Mouse (Mus musculus) forebrain, embryonic 12.5 days (tissue): ENCODE results near the gene Gm20479. TPM values are rescaled to one million over a fixed set of nuclear protein-coding genes. Genes with fewer than 3 reads are reported as not detected.
A peak's percentile ranks its signal among the peaks of the same experiment; 100 is the strongest.

Source experiments
- ATAC-seq: fragments of 200-750 bp; cut with Nextera tagmentation; 2 replicates; pipeline ENCODE4 v1.8.0; 2017; ENCODE audit warnings: moderate TSS enrichment; ENCODE audit not compliant: low FRiP score
- H3K27ac ChIP-seq: fragments of 300-500 bp; sonication (generic); 2 replicates; pipeline ENCODE4 v1.5.1; 2016; ENCODE audit warnings: mild to moderate bottlenecking
- H3K27me3 ChIP-seq: fragments of 300-500 bp; sonication (generic); 2 replicates; pipeline ENCODE4 v1.6.1; 2016; ENCODE audit warnings: mild to moderate bottlenecking
- H3K36me3 ChIP-seq: fragments of 300-500 bp; sonication (generic); replicated peaks from 2 replicates; pipeline ENCODE4 v1.6.1; 2016; ENCODE audit warnings: mild to moderate bottlenecking
- H3K4me1 ChIP-seq: fragments of 300-500 bp; sonication (generic); 2 replicates; pipeline ENCODE4 v1.6.1; 2016
- H3K4me2 ChIP-seq: fragments of 300-500 bp; sonication (generic); 2 replicates; pipeline ENCODE4 v1.6.1; 2016; ENCODE audit warnings: mild to moderate bottlenecking, moderate library complexity
- H3K4me3 ChIP-seq: fragments of 300-500 bp; sonication (generic); replicated peaks from 2 replicates; pipeline ENCODE4 v1.5.1; 2016; ENCODE audit warnings: mild to moderate bottlenecking
- H3K9ac ChIP-seq: fragments of 300-500 bp; sonication (generic); 2 replicates; pipeline ENCODE4 v1.6.1; 2016; ENCODE audit warnings: mild to moderate bottlenecking
- H3K9me3 ChIP-seq: fragments of 300-500 bp; sonication (generic); 2 replicates; pipeline ENCODE4 v1.6.1; 2016
- WGBS: fragments of 180-500 bp; shearing (Covaris S2); methylation state at CpG from one replicate; pipeline ENCODE4 v1.1.7; 2016; 5-methylcytosine and 5-hydroxymethylcytosine counted together
- polyA plus RNA-seq: library from polyadenylated mRNA; unstranded; fragments of >200 nt; fragmentation: Nextera tagmentation; extraction: Ambion mirVana; gene quantifications from 2 replicates; pipeline ENCODE4 v1.2.1, GENCODE M21; 2016

Gm20479 gene
- polyA plus RNA-seq, 1 experiment from 2014 or later: not detected

DNA sequence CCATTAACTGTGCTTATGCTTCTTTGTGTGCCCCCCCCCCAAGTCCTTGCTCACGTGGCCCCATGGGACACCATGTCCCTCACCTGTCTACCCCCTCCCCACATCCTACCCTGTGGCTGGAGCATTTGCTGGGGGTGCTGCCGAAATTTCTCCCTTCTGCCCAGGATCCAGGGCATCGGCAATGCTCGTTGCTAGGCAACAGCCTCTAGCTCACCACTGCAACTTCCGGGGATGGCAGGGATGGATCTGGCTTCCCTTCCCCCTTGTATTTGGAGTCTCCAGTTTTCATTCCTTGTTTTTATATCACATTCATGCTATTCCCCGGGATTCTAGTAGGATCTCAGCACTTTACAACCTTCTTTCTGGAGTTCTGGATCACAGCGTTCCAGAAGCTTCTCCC is 17.7 kb downstream of the Gm20479 start:
- no peak for ATAC-seq
- Histone ChIP-seq H3K4me3 (peak overlapping the region; percentile 21), H3K9ac (peak overlapping the region; percentile 12; the same call in 1 of the 2 replicates), H3K9me3 (no peaks in the 10 kb centered on the region), H3K36me3 (peaks cover 21% of the 10 kb centered on the region), H3K4me2 (peak overlapping the region; percentile 43), H3K27me3 (peaks cover 36% of the 10 kb centered on the region), H3K27ac (no peak overlapping the region), H3K4me1 (peaks cover 28% of the 10 kb centered on the region)
- WGBS: 29% methylated on average over 7 of the region's 7 CpGs

DNA sequence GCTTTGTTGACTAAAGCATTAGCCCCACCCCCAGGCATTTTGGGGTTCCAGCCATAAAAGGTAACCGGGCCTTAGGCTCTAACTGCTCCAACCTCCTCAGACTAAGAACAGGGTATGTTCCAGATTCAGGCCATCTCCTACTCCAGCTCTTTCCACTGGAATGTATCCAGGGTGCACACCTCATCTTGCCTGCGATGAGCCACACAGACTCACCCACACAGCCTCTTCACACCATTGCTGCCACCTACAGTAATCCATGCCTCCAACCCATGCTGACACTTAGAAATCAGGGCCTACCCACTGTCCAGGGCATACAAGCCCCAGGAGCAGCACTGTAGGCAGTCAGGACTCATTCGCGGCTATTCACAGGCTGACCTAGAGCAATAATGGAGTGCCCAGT is 18.1 kb downstream of the Gm20479 start:
- 60% methylated on average over 4 of the region's 4 CpGs for WGBS
- ATAC-seq: no peak
- Histone ChIP-seq H3K9ac (peak overlapping the region; percentile 12; the same call in 1 of the 2 replicates), H3K4me1 (peaks cover 32% of the 10 kb centered on the region), H3K27me3 (peaks cover 40% of the 10 kb centered on the region), H3K4me2 (peak overlapping the region; percentile 43), H3K27ac (no peak overlapping the region), H3K9me3 (no peaks in the 10 kb centered on the region), H3K36me3 (peaks cover 17% of the 10 kb centered on the region), H3K4me3 (peak overlapping the region; percentile 21)

DNA sequence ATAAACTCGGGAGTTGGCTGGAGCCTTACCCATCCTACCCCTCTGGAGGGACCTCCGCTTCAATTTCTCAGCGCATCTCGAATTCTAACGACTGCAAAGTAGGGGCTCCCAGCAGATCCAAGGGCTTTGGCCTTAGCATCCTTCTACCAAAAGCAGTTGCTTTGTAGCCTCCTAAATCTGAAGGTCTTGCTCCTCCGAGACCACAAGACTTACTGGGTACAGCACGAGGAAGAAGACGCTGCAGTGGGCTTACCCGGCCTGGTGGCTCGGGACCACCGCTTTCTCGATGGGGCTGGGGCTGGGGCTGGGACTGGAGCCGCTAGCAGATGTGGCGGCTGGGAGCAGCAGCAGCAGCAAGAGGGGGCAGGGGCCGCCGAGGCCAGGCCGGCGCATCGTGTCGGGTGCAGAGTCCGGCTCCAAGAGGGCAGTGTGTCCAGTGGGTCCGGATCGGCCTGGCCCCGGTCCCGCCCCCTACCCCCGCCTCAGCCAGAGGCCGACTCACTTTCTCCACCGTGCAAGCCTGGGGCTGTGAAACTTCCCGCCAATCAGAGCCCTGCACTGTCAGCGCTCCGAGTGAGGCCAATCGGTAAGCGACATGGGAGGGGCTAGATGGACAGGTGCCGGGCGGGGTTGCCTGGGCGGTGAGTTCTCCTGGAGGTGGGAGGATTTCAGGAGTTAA is 19.9 kb downstream of the Gm20479 start, which contains the start of gene Ltbp4:
Ltbp4 (minus strand) TSS at position 518 of the 679 bp plus-strand sequence.
- H3K27me3 ChIP-seq: peaks cover 58% of the 10 kb centered on the region
- peaks cover 49% of the 10 kb centered on the region for H3K4me1 ChIP-seq
- peaks cover 7% of the 10 kb centered on the region for H3K36me3 ChIP-seq
- H3K27ac ChIP-seq: 0 out of 2 replicates have a peak within 1 kb of the TSS, but pooled peaks have one; percentile 31
- H3K9me3 ChIP-seq: no peaks in the 10 kb centered on the region
- ATAC-seq: peak; percentile 40
- H3K4me2 ChIP-seq: peak within 1 kb of the TSS; percentile 65
- peak within 1 kb of the TSS; percentile 43 for H3K4me3 ChIP-seq
- WGBS: under 1% methylated on average over 36 of the region's 36 CpGs
- H3K9ac ChIP-seq: peak within 1 kb of the TSS; percentile 56

DNA sequence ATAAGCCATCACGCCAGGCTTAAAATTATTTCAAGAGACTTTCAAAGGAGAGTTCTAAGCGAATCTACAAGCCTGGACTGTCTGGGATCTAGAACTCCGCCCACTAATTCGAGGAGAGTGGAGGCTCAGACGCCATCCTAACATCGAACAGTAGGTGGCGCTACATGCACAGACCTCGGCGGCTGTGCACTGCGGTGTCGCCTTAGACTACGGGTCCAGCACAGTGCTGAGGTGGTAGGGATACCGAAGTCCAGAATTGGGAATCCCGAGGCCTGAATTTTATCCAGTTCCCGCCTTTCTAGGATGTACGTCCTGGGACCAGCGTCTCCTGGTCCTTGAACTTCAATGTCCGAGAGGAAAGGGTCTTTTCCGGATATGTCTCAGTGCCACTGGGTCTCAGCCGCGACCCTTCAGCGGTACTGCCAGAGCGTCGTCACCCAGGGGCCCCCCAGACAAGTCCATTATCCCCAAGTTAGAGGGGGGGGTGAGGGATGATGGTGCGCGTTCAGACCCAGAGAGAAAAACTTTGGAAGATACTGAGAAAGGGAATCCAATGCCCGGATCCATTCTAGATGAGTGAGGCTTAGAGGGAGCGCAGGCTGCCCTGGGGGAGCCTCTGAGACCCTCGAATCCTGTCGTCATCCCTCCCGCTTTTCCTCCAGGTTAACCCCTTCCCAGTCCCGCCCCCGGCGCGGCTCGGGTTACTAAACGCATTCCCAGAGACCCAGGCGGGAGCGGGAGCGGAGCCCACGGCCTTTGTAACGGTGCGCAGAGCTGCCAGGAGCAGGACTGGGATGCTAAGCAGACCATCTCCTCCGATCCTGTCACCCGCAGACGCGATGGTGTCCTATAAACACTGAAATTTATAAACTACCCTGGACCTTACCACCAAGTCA is 21.0 kb downstream of the Gm20479 start:
- ATAC-seq: peak; percentile 82
- peak overlapping the region; percentile 52 for H3K9ac ChIP-seq
- H3K4me2 ChIP-seq: peak overlapping the region; percentile 65
- peaks cover 53% of the 10 kb centered on the region for H3K4me1 ChIP-seq
- under 1% methylated on average over 47 of the region's 47 CpGs for WGBS
- 0 out of 2 replicates have a peak overlapping the region, but pooled peaks have one; percentile 31 for H3K27ac ChIP-seq
- H3K27me3 ChIP-seq: peaks cover 69% of the 10 kb centered on the region
- no peaks in the 10 kb centered on the region for H3K9me3 ChIP-seq
- peak overlapping the region; percentile 43 for H3K4me3 ChIP-seq
- no peaks in the 10 kb centered on the region for H3K36me3 ChIP-seq

DNA sequence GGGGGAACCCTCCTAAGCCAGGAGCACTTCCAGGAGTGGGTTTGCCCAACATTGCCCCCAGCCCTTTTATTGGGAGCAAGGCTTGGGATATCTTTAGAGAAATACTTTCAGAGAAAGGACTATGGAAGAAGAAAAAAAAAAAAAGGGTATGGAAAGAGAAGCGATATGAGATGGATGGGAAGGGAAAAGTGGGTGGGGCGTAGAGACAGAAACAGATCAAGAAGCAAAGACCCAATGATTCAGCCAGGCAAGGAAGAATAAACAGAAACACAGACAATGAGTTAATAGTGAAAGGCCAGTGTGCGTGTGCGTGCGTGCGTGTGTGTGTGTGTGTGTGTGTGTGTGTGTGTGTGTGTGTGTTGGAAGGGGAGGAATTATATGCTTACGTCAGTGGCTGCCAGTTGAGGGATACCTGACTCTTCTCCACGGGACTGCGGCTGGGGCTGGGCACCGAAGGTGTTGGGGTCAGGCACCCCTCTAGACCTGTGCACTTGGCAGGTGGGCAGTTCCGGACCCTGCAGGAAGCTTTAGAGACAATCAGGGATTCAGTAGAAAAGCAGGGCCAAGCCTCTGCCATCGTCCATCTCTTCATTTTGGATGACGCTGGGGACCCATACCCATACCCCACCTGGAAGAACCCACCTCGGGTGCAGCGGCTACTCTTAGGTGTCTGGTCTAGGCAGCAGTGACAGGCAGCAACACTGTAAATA is 22.1 kb downstream of the Gm20479 start:
- Histone ChIP-seq H3K27me3 (peaks cover 79% of the 10 kb centered on the region), H3K4me1 (peaks cover 64% of the 10 kb centered on the region), H3K27ac (no peak overlapping the region), H3K36me3 (no peaks in the 10 kb centered on the region), H3K9me3 (no peaks in the 10 kb centered on the region), H3K4me2 (no peak overlapping the region), H3K9ac (no peak overlapping the region), H3K4me3 (no peak overlapping the region)
- no peak for ATAC-seq
- WGBS: 62% methylated on average over 15 of the region's 15 CpGs

DNA sequence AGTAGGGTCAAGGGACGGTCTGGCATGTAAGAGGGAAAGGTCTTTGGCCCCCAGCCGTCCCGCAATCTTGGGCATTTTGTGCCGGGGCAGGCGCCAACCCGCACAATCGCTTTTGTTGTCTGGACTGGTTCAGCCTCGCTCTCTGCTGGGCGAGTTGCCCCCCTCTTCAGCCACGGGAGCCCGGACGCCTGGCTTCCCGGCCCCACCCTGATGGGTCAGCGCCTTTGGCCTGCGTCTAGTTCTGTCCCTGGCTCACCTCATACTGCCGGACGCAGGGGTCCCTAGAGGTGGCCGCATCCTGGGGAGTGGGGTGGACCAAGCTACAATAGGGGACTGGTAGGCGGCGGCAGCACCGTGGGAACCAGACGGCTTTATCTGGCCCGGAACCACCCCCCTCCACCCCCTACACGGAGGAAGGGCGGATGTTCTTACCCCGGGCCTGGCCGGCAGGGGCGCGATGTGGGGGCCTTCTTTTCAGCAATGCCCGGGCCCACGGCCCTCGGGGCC is 22.8 kb downstream of the Gm20479 start:
- ATAC-seq: no peak
- Histone ChIP-seq H3K27ac (no peak overlapping the region), H3K36me3 (no peaks in the 10 kb centered on the region), H3K9me3 (no peaks in the 10 kb centered on the region), H3K4me1 (peaks cover 66% of the 10 kb centered on the region), H3K4me3 (peak overlapping the region; percentile 20; the same call in 1 of the 2 replicates), H3K4me2 (peak overlapping the region; percentile 16; the same call in 1 of the 2 replicates), H3K27me3 (peaks cover 86% of the 10 kb centered on the region), H3K9ac (no peak overlapping the region)
- 3% methylated on average over 29 of the region's 32 CpGs for WGBS

DNA sequence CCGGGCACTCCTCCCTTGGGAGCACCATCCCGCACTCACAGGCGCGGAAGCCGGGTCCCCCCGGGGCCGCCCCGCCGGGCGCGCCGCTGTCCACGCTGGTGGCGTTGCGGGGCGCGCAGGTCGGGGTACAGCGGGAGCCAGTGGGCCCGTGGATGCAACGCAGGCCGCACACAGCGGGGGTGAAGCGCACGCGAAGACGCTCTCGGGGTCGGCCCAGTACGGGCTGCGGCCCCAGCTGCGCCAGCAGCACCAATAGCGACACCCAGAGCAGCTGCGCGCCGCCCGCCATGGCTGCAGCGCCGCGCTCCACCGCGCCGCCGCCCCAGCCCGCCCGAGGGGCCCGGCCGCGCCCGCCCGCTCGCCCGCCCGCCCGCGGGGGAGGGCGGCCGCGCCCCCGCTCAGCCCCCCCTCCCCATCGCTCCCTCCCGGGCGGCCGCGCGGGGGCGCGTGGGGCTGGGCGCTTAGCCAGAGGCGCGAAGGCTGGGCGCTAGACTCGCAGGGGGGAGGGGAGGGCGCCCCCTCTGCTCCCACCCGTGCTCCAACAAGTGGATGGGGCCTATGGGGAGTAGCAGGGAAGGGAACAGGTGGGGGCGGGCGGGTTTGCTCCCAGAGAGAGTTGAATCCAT is 23.8 kb downstream of the Gm20479 start:
- Histone ChIP-seq H3K27ac (no peak overlapping the region), H3K4me2 (peak overlapping the region; percentile 71), H3K36me3 (no peaks in the 10 kb centered on the region), H3K9ac (peak overlapping the region; percentile 48), H3K4me3 (peak overlapping the region; percentile 42), H3K27me3 (peaks cover 89% of the 10 kb centered on the region), H3K9me3 (no peaks in the 10 kb centered on the region), H3K4me1 (peaks cover 67% of the 10 kb centered on the region)
- ATAC-seq: no peak
- 2% methylated on average over 26 of the region's 77 CpGs for WGBS

DNA sequence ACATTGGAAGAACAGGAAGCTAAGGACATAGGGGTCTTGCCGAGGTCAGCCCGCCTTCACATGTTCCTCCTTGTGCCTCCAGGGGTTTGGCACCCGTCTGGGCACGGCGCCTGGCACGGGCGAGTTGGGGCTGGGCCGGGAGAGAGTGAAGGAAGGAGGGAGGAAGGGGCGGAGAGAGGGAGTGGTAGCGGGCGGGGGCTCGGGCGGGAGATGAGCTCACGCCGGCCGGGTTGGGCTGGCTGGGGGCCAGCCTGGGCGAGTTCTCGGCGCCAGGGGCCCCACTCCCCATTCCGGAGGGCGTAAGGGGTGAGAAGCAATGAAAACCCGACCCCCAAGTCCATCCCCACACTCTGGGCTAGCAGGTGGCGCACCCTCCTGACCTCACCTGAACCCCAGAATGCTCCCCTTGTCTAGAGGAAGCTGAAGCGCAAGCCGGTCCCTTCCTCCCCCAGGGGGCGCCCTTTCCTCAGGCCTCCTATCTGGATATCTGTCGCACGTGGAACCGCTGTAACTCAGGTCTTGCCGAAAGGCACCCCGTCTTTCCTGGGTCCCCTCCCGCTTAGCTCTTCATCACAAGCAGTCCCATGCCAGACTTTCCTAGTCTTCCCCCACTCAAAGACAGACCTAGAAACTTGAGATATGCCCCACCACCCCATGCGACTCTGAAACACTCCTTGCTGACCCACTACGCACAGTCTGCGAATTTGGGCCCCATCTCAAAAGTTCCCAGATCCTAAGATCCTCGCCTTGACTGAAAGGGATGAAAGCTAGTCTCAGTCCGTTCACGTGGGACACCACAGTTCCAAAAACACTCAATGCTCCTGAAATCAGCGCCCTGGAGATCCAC is 24.6 kb downstream of the Gm20479 start:
- Histone ChIP-seq H3K9me3 (no peaks in the 10 kb centered on the region), H3K9ac (peak overlapping the region; percentile 48), H3K4me1 (peaks cover 63% of the 10 kb centered on the region), H3K27me3 (peaks cover 89% of the 10 kb centered on the region), H3K4me2 (peak overlapping the region; percentile 71), H3K4me3 (peak overlapping the region; percentile 42), H3K36me3 (no peaks in the 10 kb centered on the region), H3K27ac (no peak overlapping the region)
- WGBS: under 1% methylated on average over 33 of the region's 39 CpGs
- no peak for ATAC-seq

DNA sequence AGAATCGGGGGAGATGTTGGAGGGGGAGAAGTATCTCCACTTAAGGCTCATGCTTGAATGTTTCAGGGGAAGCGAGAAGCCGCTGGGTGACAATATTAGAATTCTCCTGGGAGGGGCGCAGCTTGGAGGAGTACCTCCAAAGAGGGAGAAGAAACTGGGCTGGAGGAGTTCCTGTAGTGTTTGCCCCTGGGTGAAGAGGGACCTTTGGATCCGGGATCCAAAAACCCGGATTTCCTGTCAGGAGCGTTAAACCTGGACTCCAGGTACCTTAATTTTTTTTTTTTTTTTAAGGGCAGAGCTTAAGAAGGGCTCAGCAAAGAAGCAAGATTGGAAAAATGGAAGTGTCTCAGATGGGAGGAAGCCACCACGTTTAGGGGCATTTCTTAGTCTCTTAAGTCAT is 25.4 kb downstream of the Gm20479 start:
- H3K36me3 ChIP-seq: no peaks in the 10 kb centered on the region
- H3K9me3 ChIP-seq: no peaks in the 10 kb centered on the region
- peaks cover 90% of the 10 kb centered on the region for H3K27me3 ChIP-seq
- peaks cover 56% of the 10 kb centered on the region for H3K4me1 ChIP-seq
- peak overlapping the region; percentile 71; the same call in 1 of the 2 replicates for H3K4me2 ChIP-seq
- H3K4me3 ChIP-seq: no peak overlapping the region
- no peak for ATAC-seq
- WGBS: 6% methylated on average over 8 of the region's 8 CpGs
- no peak overlapping the region for H3K9ac ChIP-seq
- no peak overlapping the region for H3K27ac ChIP-seq

DNA sequence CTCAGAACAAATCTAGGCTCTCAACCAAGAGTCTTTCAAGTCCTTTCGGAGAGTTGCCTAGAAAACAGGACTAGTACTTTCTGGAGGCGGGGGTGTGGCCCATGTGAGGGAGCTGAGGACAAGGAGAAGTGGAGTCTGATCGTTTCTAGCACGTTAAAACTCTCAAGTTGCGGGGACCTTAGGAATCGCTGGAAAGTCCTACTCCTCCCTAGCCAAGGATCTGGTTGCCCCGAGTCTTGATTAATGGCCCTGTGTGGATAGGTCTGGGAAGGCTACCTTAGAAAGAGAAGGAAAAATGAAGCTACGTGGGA is 25.7 kb downstream of the Gm20479 start:
- no peak overlapping the region for H3K27ac ChIP-seq
- peak overlapping the region; percentile 58 for H3K4me2 ChIP-seq
- no peaks in the 10 kb centered on the region for H3K9me3 ChIP-seq
- no peak overlapping the region for H3K4me3 ChIP-seq
- 6% methylated on average over 8 of the region's 8 CpGs for WGBS
- H3K36me3 ChIP-seq: no peaks in the 10 kb centered on the region
- H3K4me1 ChIP-seq: peaks cover 54% of the 10 kb centered on the region
- H3K9ac ChIP-seq: no peak overlapping the region
- peaks cover 91% of the 10 kb centered on the region for H3K27me3 ChIP-seq
- no peak for ATAC-seq
